Mouse (Mus musculus): ENCODE measurements around the gene Nfkbil1.

- no peak for TF ChIP-seq CTCF (IDR thresholded peaks at IDR 0.05; ENCODE audit: extremely low read depth, insufficient read depth, insufficient read length, insufficient replicate concordance)
- no peak for TF ChIP-seq POLR2A (IDR thresholded peaks at IDR 0.05; ENCODE audit: low read depth, low read length)
Observed at GRCm38 (mm10) chr17:35251981-35252380, 16.4 kb upstream of the Nfkbil1 start.

All from spleen, adult 2 months (tissue).